Mouse (Mus musculus): Measurements from ENCODE around the gene Lamtor2. TPM values are rescaled to one million over a fixed set of nuclear protein-coding genes. Genes with fewer than 3 reads are reported as not detected.

The Lamtor2 gene
- polyA plus RNA-seq, 1 experiment from 2014 or later, result 81.7 TPM

DNA sequence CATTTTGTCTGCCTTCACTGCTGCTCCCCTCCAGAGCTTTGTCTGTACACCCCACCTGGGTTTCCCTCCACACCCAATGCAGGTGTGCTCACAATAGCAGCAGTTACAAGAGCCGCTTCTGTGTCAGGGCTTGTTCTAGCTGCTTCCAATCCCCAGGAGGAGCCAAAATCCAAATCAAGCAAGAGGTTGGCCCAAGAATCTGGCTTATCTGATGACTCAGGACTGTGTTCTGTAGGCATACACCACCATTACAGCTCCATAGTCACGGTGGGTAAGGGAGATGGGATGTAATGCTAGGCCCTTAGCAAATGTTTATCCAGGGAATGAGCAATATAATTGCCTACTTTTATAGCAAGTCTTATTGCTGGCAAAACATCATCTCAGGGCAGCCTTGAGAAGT, 36.5 kb downstream of the Lamtor2 start:
- H3K27me3 ChIP-seq (ENCODE audit: control insufficient read depth, insufficient read depth, low read length), result no peaks in the 10 kb centered on the region
- H3K9me3 ChIP-seq (ENCODE audit: control insufficient read depth, low read length), result no peaks in the 10 kb centered on the region
- H3K36me3 ChIP-seq (ENCODE audit: control insufficient read depth, insufficient read depth, low read length), result no peaks in the 10 kb centered on the region
- ATAC-seq (ENCODE audit: low FRiP score, low TSS enrichment), result no peak
- no peak overlapping the region for H3K27ac ChIP-seq (ENCODE audit: low read depth, low read length)
- H3K4me3 ChIP-seq (ENCODE audit: low read length), result no peak overlapping the region
- WGBS, result 71% methylated on average over 2 of the region's 2 CpGs
- no peak overlapping the region for H3K9ac ChIP-seq (ENCODE audit: low read depth, low read length)
- no peak overlapping the region for H3K4me2 ChIP-seq (replicated peaks; ENCODE audit: low read depth, low read length)
- H3K4me1 ChIP-seq (ENCODE audit: control insufficient read depth, insufficient read depth, low read length), result no peaks in the 10 kb centered on the region; the same call in 1 of the 2 replicates

DNA sequence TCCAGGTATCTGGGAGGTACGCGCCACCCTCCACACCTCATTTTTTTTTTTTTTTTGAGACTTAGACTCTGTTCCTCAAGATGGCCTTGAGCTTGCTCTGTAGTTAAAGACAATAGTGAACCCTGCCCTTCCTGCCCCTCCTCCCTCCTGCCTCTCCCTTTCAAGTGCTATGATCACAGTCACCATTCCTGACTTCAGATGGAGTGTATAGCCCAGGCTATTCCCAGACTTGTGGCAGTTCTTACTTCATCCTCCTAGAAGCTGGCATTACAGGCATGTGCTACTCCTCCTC, 37.8 kb downstream of the Lamtor2 start:
- no peak for ATAC-seq (ENCODE audit: low FRiP score, low TSS enrichment)
- WGBS, result 100% methylated on average over 2 of the region's 2 CpGs
- Histone ChIP-seq H3K27ac (ENCODE audit: low read depth, low read length) (no peak overlapping the region), H3K4me3 (ENCODE audit: low read length) (no peak overlapping the region), H3K9ac (ENCODE audit: low read depth, low read length) (no peak overlapping the region), H3K27me3 (ENCODE audit: control insufficient read depth, insufficient read depth, low read length) (no peaks in the 10 kb centered on the region), H3K9me3 (ENCODE audit: control insufficient read depth, low read length) (no peaks in the 10 kb centered on the region), H3K4me2 (replicated peaks; ENCODE audit: low read depth, low read length) (no peak overlapping the region), H3K36me3 (ENCODE audit: control insufficient read depth, insufficient read depth, low read length) (no peaks in the 10 kb centered on the region), H3K4me1 (ENCODE audit: control insufficient read depth, insufficient read depth, low read length) (peaks cover 4% of the 10 kb centered on the region; the same call in 1 of the 2 replicates)

DNA sequence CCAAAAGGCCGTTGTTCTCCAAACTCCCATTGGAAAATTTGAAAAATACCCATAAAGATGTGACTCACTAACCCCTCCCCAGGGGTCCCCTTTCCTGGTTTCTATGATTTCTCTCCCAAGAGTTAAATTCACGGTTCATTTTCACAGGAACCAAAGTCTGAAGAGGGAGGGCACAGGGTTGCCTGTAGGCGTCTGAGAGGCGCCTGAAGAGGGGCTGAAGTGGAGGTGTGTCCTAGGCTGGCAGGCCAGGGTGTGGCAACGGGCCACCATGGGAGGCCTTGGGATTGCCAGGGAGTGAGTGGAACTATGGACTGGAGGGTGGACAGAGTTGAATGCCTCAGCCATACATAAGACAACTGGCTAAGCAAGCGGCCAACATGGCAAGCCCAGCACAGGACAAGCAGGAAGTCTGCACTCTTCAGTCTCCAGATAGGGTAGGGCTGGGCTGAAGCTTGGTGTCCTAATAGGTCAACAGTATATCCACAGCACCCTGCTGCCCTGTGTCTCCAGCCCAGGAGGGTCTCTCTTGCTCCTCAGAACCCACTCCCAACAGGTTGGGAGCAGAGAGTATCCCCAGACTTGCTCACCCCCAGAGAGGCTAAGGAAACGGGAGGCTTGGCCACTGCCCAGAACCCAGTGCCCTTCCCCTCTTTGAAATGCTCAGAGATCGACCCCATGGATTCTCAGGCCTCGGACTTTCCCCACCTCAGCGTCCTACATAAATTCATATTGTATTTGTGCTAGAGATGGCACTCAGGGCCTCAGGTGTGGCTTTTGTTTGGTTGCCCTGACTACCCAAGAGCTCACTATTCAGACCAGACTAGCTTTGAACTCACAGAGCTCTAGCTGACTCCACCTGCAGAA, 38.4 kb downstream of the Lamtor2 start:
- peaks cover 6% of the 10 kb centered on the region; the same call in 1 of the 2 replicates for H3K4me1 ChIP-seq (ENCODE audit: control insufficient read depth, insufficient read depth, low read length)
- H3K27me3 ChIP-seq (ENCODE audit: control insufficient read depth, insufficient read depth, low read length), result no peaks in the 10 kb centered on the region
- H3K36me3 ChIP-seq (ENCODE audit: control insufficient read depth, insufficient read depth, low read length), result no peaks in the 10 kb centered on the region
- no peak overlapping the region for H3K9ac ChIP-seq (ENCODE audit: low read depth, low read length)
- H3K4me2 ChIP-seq (replicated peaks; ENCODE audit: low read depth, low read length), result no peak overlapping the region
- H3K27ac ChIP-seq (ENCODE audit: low read depth, low read length), result no peak overlapping the region
- H3K4me3 ChIP-seq (ENCODE audit: low read length), result no peak overlapping the region
- no peaks in the 10 kb centered on the region for H3K9me3 ChIP-seq (ENCODE audit: control insufficient read depth, low read length)
- 72% methylated on average over 10 of the region's 10 CpGs for WGBS
- ATAC-seq (ENCODE audit: low FRiP score, low TSS enrichment), result no peak

DNA sequence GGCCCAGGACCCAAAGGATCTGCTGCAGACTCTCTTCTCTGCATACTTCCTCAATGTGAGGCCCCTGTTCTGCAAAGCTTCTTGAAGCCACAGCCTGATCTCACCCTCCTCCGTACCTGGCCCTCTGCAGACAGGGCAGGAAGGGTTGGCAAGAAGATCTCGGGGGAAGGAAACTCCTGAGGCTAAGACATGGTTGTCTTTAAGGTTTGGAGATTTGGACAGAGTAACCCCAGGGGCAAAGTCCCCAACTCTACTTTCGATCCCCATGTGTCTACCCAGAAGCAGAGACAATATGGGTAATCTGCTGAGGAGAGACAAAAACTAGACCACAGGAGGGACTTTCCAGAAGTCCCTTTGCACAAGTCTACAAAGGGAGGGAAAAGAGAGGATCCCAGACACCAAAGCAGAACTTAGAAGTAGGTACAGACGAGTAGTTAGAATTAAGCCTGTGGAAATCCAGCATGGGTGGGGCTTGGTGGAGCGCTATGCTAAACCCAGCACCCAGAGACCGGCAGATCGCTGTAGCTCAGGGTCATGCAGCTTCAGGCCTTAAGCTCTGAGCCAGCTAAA, 39.2 kb downstream of the Lamtor2 start:
- Histone ChIP-seq H3K27me3 (ENCODE audit: control insufficient read depth, insufficient read depth, low read length) (no peaks in the 10 kb centered on the region), H3K9ac (ENCODE audit: low read depth, low read length) (no peak overlapping the region), H3K27ac (ENCODE audit: low read depth, low read length) (no peak overlapping the region), H3K4me1 (ENCODE audit: control insufficient read depth, insufficient read depth, low read length) (peaks cover 10% of the 10 kb centered on the region; the same call in 1 of the 2 replicates), H3K9me3 (ENCODE audit: control insufficient read depth, low read length) (no peaks in the 10 kb centered on the region), H3K4me3 (ENCODE audit: low read length) (no peak overlapping the region), H3K4me2 (replicated peaks; ENCODE audit: low read depth, low read length) (no peak overlapping the region), H3K36me3 (ENCODE audit: control insufficient read depth, insufficient read depth, low read length) (no peaks in the 10 kb centered on the region)
- no peak for ATAC-seq (ENCODE audit: low FRiP score, low TSS enrichment)
- 82% methylated on average over 7 of the region's 7 CpGs for WGBS

DNA sequence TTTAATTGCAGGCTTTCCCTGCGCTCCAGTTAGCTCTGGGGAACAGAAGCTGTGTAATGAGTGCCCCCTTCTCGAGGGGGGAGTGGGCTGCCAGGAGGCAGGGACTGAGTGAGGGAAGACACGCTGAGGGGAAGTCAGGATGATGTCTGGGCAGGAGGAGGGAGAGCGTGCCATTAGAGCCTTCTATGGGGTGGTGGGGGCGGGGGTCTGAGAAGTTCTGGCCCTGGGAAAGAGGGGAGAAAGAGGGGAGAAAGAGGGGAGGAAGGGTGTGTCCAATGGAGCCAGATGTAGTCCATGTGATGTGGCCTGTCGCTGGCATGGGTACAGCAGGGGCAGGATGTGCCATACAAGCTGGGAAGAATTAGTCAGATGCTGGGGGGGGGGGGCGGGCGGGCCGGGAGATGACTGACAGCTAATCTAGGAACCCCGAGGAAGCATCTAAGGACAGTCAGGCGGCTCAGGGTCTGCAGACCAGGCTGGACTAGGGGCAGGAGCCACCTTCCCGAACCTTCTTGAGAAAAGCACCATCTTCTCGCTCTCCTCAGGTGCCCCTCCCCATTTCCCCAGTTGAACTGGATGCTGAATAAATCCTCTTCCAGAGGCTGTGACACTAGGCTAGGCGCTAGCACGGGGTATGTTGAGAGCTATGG, 39.9 kb downstream of the Lamtor2 start:
- Histone ChIP-seq H3K4me2 (replicated peaks; ENCODE audit: low read depth, low read length) (no peak overlapping the region), H3K4me3 (ENCODE audit: low read length) (no peak overlapping the region), H3K27me3 (ENCODE audit: control insufficient read depth, insufficient read depth, low read length) (no peaks in the 10 kb centered on the region), H3K27ac (ENCODE audit: low read depth, low read length) (no peak overlapping the region), H3K36me3 (ENCODE audit: control insufficient read depth, insufficient read depth, low read length) (no peaks in the 10 kb centered on the region), H3K9me3 (ENCODE audit: control insufficient read depth, low read length) (no peaks in the 10 kb centered on the region), H3K4me1 (ENCODE audit: control insufficient read depth, insufficient read depth, low read length) (peaks cover 10% of the 10 kb centered on the region; the same call in 1 of the 2 replicates), H3K9ac (ENCODE audit: low read depth, low read length) (no peak overlapping the region)
- 38% methylated on average over 12 of the region's 15 CpGs for WGBS
- ATAC-seq (ENCODE audit: low FRiP score, low TSS enrichment), result no peak

DNA sequence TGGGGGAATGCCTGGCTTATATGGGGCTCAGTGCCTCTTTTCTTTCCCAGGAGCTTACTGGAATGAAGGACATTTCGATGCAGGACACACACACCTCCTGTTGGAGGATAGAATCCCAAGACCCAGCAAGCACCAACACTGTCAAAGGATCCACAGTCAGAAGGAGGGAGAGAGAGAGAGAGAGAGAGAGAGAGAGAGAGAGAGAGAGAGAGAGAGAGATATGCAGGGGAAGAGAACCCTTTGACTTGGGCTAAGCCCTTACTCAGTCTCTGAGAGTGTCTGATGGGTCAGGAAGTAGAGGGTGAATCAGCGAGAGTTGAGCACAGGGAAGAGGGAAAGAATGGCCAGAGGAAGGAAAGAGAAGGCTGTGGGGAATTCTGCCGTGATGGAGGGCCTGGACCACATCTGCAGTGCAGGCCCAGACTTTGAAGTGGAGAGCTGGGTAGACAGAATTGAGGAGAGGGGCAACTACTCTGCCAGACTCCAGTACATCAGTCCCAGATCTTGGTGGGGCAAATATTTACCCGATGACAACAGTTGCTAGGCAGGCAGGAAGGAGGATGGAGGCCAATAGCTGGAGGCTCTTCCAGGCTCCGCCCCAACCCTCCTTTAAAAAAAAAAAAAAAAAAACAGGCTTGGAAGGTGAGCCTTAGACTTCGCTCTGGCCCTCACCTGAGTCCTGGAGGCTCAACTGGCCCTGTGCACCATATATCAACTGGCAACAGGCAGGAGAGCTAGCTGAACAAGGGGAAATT, 40.6 kb downstream of the Lamtor2 start:
- no peaks in the 10 kb centered on the region for H3K27me3 ChIP-seq (ENCODE audit: control insufficient read depth, insufficient read depth, low read length)
- H3K27ac ChIP-seq (ENCODE audit: low read depth, low read length), result no peak overlapping the region
- peaks cover 10% of the 10 kb centered on the region; the same call in 1 of the 2 replicates for H3K4me1 ChIP-seq (ENCODE audit: control insufficient read depth, insufficient read depth, low read length)
- no peak overlapping the region for H3K4me2 ChIP-seq (replicated peaks; ENCODE audit: low read depth, low read length)
- no peaks in the 10 kb centered on the region for H3K9me3 ChIP-seq (ENCODE audit: control insufficient read depth, low read length)
- no peak for ATAC-seq (ENCODE audit: low FRiP score, low TSS enrichment)
- no peak overlapping the region for H3K4me3 ChIP-seq (ENCODE audit: low read length)
- no peak overlapping the region for H3K9ac ChIP-seq (ENCODE audit: low read depth, low read length)
- no peaks in the 10 kb centered on the region for H3K36me3 ChIP-seq (ENCODE audit: control insufficient read depth, insufficient read depth, low read length)
- WGBS, result 36% methylated on average over 6 of the region's 6 CpGs

DNA sequence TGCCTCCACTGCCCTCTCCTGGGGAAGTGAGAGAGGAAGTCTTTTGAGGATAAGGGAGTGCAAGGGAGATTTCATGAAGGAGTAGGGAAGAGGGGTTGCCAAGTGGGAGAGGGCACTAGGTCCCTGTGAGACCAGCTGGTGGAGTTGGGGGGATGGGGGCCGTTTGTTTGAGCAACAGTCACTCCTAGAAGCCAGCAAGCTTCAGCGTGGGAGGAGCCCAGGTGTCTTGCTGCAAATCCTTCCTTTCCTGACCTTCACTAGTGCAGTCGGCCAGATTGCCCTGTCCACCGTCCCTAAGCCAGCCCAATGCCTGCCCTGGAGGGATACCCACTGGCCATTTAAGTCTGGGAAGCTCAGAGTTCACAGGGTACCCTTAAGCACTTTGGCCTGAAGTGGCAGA, 41.3 kb downstream of the Lamtor2 start:
- Histone ChIP-seq H3K27me3 (ENCODE audit: control insufficient read depth, insufficient read depth, low read length) (no peaks in the 10 kb centered on the region), H3K4me2 (replicated peaks; ENCODE audit: low read depth, low read length) (no peak overlapping the region), H3K27ac (ENCODE audit: low read depth, low read length) (no peak overlapping the region), H3K36me3 (ENCODE audit: control insufficient read depth, insufficient read depth, low read length) (no peaks in the 10 kb centered on the region), H3K4me3 (ENCODE audit: low read length) (no peak overlapping the region), H3K4me1 (ENCODE audit: control insufficient read depth, insufficient read depth, low read length) (peaks cover 13% of the 10 kb centered on the region; the same call in 1 of the 2 replicates), H3K9ac (ENCODE audit: low read depth, low read length) (no peak overlapping the region), H3K9me3 (ENCODE audit: control insufficient read depth, low read length) (no peaks in the 10 kb centered on the region)
- 52% methylated on average over 4 of the region's 4 CpGs for WGBS
- no peak for ATAC-seq (ENCODE audit: low FRiP score, low TSS enrichment)

DNA sequence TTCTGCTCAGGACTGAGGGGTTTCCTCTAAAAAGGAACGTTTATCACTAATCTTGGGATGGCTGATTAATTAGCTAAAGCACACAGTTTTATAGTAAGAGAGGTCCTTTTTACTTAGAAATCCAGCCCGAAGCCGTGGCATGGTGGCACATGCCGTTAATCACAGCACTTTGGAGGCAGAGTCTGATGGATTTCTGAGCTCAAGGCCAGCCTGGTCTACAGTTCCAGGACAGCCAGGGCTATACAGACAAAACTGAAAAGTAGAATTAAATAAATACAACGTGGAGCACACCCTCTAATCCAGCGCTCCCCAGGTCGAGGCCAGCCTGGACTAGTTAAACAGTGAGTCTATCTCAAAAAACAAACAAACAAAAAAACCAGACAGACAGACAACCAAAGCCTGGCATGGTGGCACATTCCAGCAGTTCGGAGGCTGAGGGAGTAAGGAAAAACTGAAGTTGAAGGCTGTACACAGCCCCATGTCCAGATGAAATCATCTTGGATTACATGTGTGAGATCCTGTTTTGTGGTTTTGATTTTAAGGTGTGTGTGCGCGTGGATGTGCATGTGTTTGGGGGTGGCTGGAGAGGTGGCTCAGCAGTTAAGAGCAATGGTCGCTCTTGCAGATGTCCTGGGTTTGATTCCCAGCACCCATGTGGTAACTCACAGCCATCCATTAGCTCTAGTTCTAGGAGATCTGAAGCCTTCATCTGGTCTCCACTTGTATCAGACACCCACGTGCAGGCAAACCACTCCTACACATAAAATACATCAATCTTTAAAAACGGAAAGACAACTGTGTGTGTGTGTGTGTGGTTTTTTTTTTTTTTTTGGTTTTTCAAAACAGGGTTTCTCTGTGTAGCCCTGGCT, 42.2 kb downstream of the Lamtor2 start:
- no peaks in the 10 kb centered on the region for H3K27me3 ChIP-seq (ENCODE audit: control insufficient read depth, insufficient read depth, low read length)
- peak overlapping the region; percentile 49 for H3K4me2 ChIP-seq (replicated peaks; ENCODE audit: low read depth, low read length)
- H3K9me3 ChIP-seq (ENCODE audit: control insufficient read depth, low read length), result no peaks in the 10 kb centered on the region
- peaks cover 13% of the 10 kb centered on the region; the same call in 1 of the 2 replicates for H3K4me1 ChIP-seq (ENCODE audit: control insufficient read depth, insufficient read depth, low read length)
- WGBS, result 50% methylated on average over 13 of the region's 13 CpGs
- peak overlapping the region; percentile 52; the same call in 1 of the 2 replicates for H3K9ac ChIP-seq (ENCODE audit: low read depth, low read length)
- no peaks in the 10 kb centered on the region for H3K36me3 ChIP-seq (ENCODE audit: control insufficient read depth, insufficient read depth, low read length)
- no peak for ATAC-seq (ENCODE audit: low FRiP score, low TSS enrichment)
- peak overlapping the region; percentile 37; the same call in 1 of the 2 replicates for H3K4me3 ChIP-seq (ENCODE audit: low read length)
- peak overlapping the region; percentile 87 for H3K27ac ChIP-seq (ENCODE audit: low read depth, low read length)

All from kidney, embryonic 14.5 days (tissue).